Mouse (Mus musculus): ENCODE results near the gene Tmem135. TPM values are rescaled to one million over a fixed set of nuclear protein-coding genes. Genes with fewer than 3 reads are reported as not detected.

Gene Tmem135
- polyA plus RNA-seq, 1 experiment from 2014 or later = 21.7 TPM

DNA sequence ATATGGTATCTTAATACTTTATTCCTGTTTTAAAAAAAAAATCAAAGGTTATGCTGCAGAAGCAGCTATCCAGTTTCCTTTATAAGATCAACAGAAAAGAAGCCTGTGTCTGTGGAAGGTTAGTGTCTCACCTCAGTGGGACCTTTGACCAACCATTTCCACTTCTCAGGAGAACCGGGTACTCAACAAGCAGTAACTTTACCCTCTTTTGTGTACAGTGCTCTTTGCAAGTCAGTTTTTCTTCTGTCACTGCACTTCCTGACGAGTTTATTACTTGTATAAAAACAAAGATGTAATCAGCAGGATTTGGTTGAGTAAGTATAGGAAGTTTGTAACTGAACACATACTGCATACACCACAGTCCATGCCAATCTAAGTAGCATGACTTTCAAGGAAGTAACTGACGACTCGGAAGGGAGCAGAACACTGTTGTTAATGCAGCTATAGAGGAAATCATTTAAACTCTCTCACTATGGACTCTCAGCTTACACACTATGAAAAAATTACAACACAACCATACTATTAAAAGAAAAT lies 168.0 kb downstream of the Tmem135 start:
- peak; percentile 30; the same call in 1 of the 2 replicates for ATAC-seq
- WGBS = 35% methylated on average over 4 of the region's 4 CpGs
- H3K27ac ChIP-seq (ENCODE audit: low read length) = no peak overlapping the region

DNA sequence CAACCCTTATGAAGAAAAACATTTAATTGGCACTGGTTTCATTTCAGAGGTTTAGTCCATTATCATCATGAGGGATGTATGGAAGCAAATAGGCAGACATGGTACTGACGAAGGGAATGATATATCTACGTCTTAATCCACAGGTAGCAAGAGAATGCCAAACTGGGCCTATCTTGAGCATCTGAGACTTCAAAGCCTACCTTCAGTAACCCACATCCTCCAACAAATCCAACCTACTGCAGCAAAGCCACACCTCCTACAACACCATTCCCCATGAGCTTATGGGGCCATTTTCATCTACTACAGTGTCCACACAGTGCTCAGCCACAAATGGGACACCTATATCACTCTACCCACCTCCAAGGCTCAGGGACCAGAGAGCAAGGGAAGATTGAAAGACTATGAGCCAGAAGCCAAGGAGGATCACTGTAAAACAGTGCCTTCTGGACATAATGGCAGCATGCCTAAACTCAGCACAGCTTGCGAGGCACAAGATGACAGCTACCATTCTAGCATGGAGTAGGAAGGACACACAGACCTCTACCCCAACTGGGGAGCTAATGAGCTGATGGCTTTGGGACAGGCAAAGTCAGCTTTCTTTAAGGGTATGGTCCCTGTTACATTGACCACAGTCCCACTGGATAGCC lies 171.4 kb downstream of the Tmem135 start:
- Histone ChIP-seq H3K4me1 (ENCODE audit: insufficient read depth, low read depth, low read length) (peaks cover 5% of the 10 kb centered on the region; the same call in 1 of the 2 replicates), H3K27me3 (replicated peaks; ENCODE audit: insufficient read depth, low read length) (no peaks in the 10 kb centered on the region), H3K4me3 (ENCODE audit: low read depth, low read length) (no peak overlapping the region), H3K27ac (ENCODE audit: low read length) (no peak overlapping the region), H3K9me3 (ENCODE audit: low read length) (no peaks in the 10 kb centered on the region), H3K36me3 (ENCODE audit: insufficient read depth, low read length) (no peaks in the 10 kb centered on the region), H3K4me2 (replicated peaks; ENCODE audit: low read depth, low read length) (no peak overlapping the region), H3K9ac (replicated peaks; ENCODE audit: low read depth) (no peak overlapping the region)
- no peak for TF ChIP-seq EP300 (IDR thresholded peaks at IDR 0.05)
- TF ChIP-seq CTCF (IDR thresholded peaks at IDR 0.05) = no peak
- 98% methylated on average over 3 of the region's 3 CpGs for WGBS
- DNase-seq (ENCODE audit: low spot score) = no peak
- no peak for ATAC-seq

More for the DNA sequence above, 168.0 kb downstream of the Tmem135 start:
- Histone ChIP-seq H3K9ac (replicated peaks; ENCODE audit: low read depth) (no peak overlapping the region), H3K9me3 (ENCODE audit: low read length) (no peaks in the 10 kb centered on the region), H3K4me1 (ENCODE audit: insufficient read depth, low read depth, low read length) (peaks cover 5% of the 10 kb centered on the region; the same call in 1 of the 2 replicates), H3K4me3 (ENCODE audit: low read depth, low read length) (no peak overlapping the region), H3K4me2 (replicated peaks; ENCODE audit: low read depth, low read length) (no peak overlapping the region), H3K27me3 (replicated peaks; ENCODE audit: insufficient read depth, low read length) (no peaks in the 10 kb centered on the region), H3K36me3 (ENCODE audit: insufficient read depth, low read length) (no peaks in the 10 kb centered on the region)
- TF ChIP-seq CTCF (IDR thresholded peaks at IDR 0.05) = no peak
- 0 out of 2 replicates have a peak, but pooled peaks have one; percentile 35 for TF ChIP-seq EP300 (IDR thresholded peaks at IDR 0.05)
- DNase-seq (ENCODE audit: low spot score) = peak; percentile 30

DNA sequence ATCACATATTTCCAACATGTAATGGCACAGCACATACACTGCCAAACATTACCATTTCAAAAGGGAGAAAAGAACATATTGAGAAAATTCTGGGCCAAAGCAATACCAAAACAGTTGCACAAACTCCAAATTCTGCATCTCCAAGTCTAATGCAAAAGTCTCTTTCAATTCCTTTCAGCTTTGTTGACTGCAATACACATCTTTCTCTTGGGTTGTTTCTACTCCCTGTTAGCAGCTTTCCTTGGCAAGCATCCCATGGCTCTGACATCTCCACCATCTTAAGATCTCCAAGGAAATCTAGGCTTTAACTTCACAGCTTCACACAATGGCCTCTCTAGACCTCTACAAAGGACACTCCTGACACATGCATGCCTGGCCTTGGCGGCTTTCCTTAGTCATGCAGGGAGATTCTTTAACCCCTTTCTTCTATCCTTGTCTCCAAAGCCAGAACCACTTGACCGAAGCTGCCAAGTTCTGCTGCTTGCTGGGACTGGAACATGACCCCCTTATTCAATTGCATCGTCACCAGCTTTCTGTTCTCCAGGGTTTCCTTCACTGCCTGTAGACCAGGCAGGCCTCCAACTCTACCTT lies 172.7 kb downstream of the Tmem135 start:
- Histone ChIP-seq H3K9ac (replicated peaks; ENCODE audit: low read depth) (no peak overlapping the region), H3K4me3 (ENCODE audit: low read depth, low read length) (no peak overlapping the region), H3K9me3 (ENCODE audit: low read length) (no peaks in the 10 kb centered on the region), H3K4me2 (replicated peaks; ENCODE audit: low read depth, low read length) (no peak overlapping the region), H3K27ac (ENCODE audit: low read length) (no peak overlapping the region), H3K4me1 (ENCODE audit: insufficient read depth, low read depth, low read length) (no peaks in the 10 kb centered on the region; the same call in 1 of the 2 replicates), H3K27me3 (replicated peaks; ENCODE audit: insufficient read depth, low read length) (no peaks in the 10 kb centered on the region), H3K36me3 (ENCODE audit: insufficient read depth, low read length) (no peaks in the 10 kb centered on the region)
- 81% methylated on average over 3 of the region's 3 CpGs for WGBS
- DNase-seq (ENCODE audit: low spot score) = no peak
- TF ChIP-seq CTCF (IDR thresholded peaks at IDR 0.05) (no peak), EP300 (IDR thresholded peaks at IDR 0.05) (no peak)
- no peak for ATAC-seq

DNA sequence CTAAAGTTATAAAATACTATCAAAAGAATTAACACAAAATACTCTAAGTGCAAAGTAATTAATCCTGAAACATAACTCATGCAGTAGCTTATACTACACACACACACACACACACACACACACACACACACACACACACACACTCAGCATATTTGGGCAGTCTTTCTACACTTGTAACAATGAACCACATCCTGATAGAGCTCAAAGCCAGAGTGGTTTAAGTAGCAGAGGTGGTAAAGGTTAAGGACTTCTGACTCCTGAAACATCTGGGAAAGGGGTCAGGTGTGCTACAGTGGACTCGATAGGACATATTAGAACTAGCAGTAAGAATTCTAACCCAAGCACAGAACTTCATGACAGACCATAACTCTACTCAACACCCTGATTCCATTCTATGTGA lies 181.4 kb downstream of the Tmem135 start:
- no peak for TF ChIP-seq CTCF (IDR thresholded peaks at IDR 0.05)
- no peak for TF ChIP-seq EP300 (IDR thresholded peaks at IDR 0.05)
- H3K9ac ChIP-seq (replicated peaks; ENCODE audit: low read depth) = no peak overlapping the region
- H3K27me3 ChIP-seq (replicated peaks; ENCODE audit: insufficient read depth, low read length) = no peaks in the 10 kb centered on the region
- ATAC-seq = no peak
- no peaks in the 10 kb centered on the region for H3K36me3 ChIP-seq (ENCODE audit: insufficient read depth, low read length)
- no peak for DNase-seq (ENCODE audit: low spot score)
- no peak overlapping the region for H3K4me3 ChIP-seq (ENCODE audit: low read depth, low read length)
- H3K9me3 ChIP-seq (ENCODE audit: low read length) = no peaks in the 10 kb centered on the region
- H3K27ac ChIP-seq (ENCODE audit: low read length) = no peak overlapping the region
- 41% methylated on average over 1 of the region's 1 CpGs for WGBS
- no peaks in the 10 kb centered on the region for H3K4me1 ChIP-seq (ENCODE audit: insufficient read depth, low read depth, low read length)
- no peak overlapping the region for H3K4me2 ChIP-seq (replicated peaks; ENCODE audit: low read depth, low read length)

DNA sequence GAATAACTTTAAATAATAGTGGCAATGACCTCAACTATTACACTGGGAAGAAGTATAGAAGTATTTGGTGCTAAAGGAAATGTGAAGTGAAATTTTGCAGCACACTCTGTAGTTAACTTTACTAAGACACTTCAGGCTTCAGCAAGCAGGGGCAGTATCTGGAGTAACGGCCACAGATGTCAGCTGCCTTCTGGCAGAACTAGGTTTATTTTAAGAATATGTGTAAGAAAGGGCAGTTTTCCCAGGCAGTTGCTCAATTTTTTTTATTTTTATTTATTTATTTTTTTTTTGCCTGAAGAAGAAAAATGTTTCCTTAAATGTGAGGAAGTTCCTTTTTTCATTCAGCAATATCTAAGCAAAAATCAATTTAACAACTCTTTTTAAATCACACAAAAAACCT lies 187.4 kb downstream of the Tmem135 start:
- DNase-seq (ENCODE audit: low spot score) = peak; percentile 81
- Histone ChIP-seq H3K9me3 (ENCODE audit: low read length) (no peaks in the 10 kb centered on the region), H3K9ac (replicated peaks; ENCODE audit: low read depth) (no peak overlapping the region)

DNA sequence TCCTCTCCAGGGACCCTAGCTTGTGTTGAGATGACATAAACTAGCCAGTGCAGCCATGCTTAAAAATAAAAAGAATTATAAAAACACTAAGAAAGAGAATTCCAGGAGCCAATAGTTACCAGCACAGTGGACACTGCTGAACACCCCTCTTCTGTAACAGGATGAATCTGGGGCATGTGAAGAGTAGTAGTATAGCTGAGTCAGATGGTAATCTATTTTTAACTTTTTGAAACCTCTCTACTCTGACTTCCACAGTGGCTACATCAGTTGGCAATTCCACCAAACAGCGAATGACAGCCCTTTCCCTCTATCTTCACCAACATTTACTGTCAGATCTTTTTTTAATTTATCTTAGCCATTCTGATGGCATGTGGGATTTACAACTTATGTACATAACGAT lies 187.9 kb downstream of the Tmem135 start:
- H3K27me3 ChIP-seq (replicated peaks; ENCODE audit: insufficient read depth, low read length) = no peaks in the 10 kb centered on the region
- H3K9ac ChIP-seq (replicated peaks; ENCODE audit: low read depth) = no peak overlapping the region
- no peaks in the 10 kb centered on the region for H3K36me3 ChIP-seq (ENCODE audit: insufficient read depth, low read length)
- H3K4me1 ChIP-seq (ENCODE audit: insufficient read depth, low read depth, low read length) = peaks cover 4% of the 10 kb centered on the region; the same call in 1 of the 2 replicates
- H3K4me3 ChIP-seq (ENCODE audit: low read depth, low read length) = no peak overlapping the region
- 42% methylated on average over 2 of the region's 2 CpGs for WGBS
- H3K4me2 ChIP-seq (replicated peaks; ENCODE audit: low read depth, low read length) = no peak overlapping the region
- H3K9me3 ChIP-seq (ENCODE audit: low read length) = no peaks in the 10 kb centered on the region
- ATAC-seq = no peak
- no peak for DNase-seq (ENCODE audit: low spot score)
- H3K27ac ChIP-seq (ENCODE audit: low read length) = peak overlapping the region; percentile 33; the same call in 1 of the 2 replicates
- no peak for TF ChIP-seq EP300 (IDR thresholded peaks at IDR 0.05)
- no peak for TF ChIP-seq CTCF (IDR thresholded peaks at IDR 0.05)

More for the DNA sequence above, 187.4 kb downstream of the Tmem135 start:
- Histone ChIP-seq H3K4me2 (replicated peaks; ENCODE audit: low read depth, low read length) (no peak overlapping the region), H3K27me3 (replicated peaks; ENCODE audit: insufficient read depth, low read length) (no peaks in the 10 kb centered on the region), H3K36me3 (ENCODE audit: insufficient read depth, low read length) (no peaks in the 10 kb centered on the region), H3K4me1 (ENCODE audit: insufficient read depth, low read depth, low read length) (peaks cover 4% of the 10 kb centered on the region; the same call in 1 of the 2 replicates), H3K27ac (ENCODE audit: low read length) (no peak overlapping the region), H3K4me3 (ENCODE audit: low read depth, low read length) (no peak overlapping the region)
- 23% methylated on average over 1 of the region's 1 CpGs for WGBS
- TF ChIP-seq EP300 (IDR thresholded peaks at IDR 0.05) (no peak), CTCF (IDR thresholded peaks at IDR 0.05) (peak; percentile 35)
- ATAC-seq = peak; percentile 54; the same call in 1 of the 2 replicates
